ENCODE assay signal across 8 mouse cellular contexts in genomic region chr4:152491250-152491899, GRCm38 (mm10). TPM values are rescaled to one million over a fixed set of nuclear protein-coding genes. Genes with fewer than 3 reads are reported as not detected.
DNase-seq lines count a peak whose midpoint lies in the region; ATAC-seq and TF ChIP-seq lines count a peak whose summit lies in the region.
"Had no signal": no experiment of that assay in that cellular context is flagged by ENCODE, and none has a peak within 500 bp of the region (broad histone marks: within the 10 kb centered on the region; RNA-seq: fewer than 3 reads in every experiment).

No protein-coding gene starts in this region.

- 51% methylated on average over 15 of the region's 15 CpGs for whole genome bisulfite sequencing in forebrain, postnatal 0 days
- WGBS in hindbrain, embryonic 16.5 days: 49% methylated on average over 15 of the region's 15 CpGs
- 49% methylated on average over 15 of the region's 15 CpGs for WGBS in midbrain, embryonic 11.5 days

- H3K9me3 ChIP-seq in forebrain, postnatal 0 days (ENCODE audit: low read length): no peaks in the 10 kb centered on the region
- H3K9me3 ChIP-seq in hindbrain, embryonic 16.5 days (ENCODE audit: control insufficient read depth, low read length): no peaks in the 10 kb centered on the region
- H3K9me3 ChIP-seq in midbrain, embryonic 11.5 days (ENCODE audit: control insufficient read depth, low read length): no peaks in the 10 kb centered on the region
- H3K9me3 ChIP-seq: limb, embryonic 15.5 days had no signal

- H3K36me3 ChIP-seq in forebrain, postnatal 0 days (ENCODE audit: insufficient read depth): peaks cover 12% of the 10 kb centered on the region
- H3K36me3 ChIP-seq in hindbrain, embryonic 16.5 days (ENCODE audit: control insufficient read depth, insufficient read depth, low read length): 0 out of 2 replicates have a peak, but pooled peaks cover 2% of the 10 kb centered on the region
- H3K36me3 ChIP-seq in midbrain, embryonic 11.5 days (ENCODE audit: control insufficient read depth, insufficient read depth, low read length): no peaks in the 10 kb centered on the region

- H3K27ac ChIP-seq in forebrain, postnatal 0 days (ENCODE audit: low read depth, low read length): no peak overlapping the region
- no peak overlapping the region for H3K27ac ChIP-seq in hindbrain, embryonic 16.5 days (ENCODE audit: low read depth, low read length)
- H3K27ac ChIP-seq in midbrain, embryonic 11.5 days (ENCODE audit: low read depth, low read length): no peak overlapping the region
- H3K27ac ChIP-seq: limb, embryonic 15.5 days had no signal

- no peak overlapping the region; the same call in 1 of the 2 replicates for H3K4me2 ChIP-seq in forebrain, postnatal 0 days (ENCODE audit: low read depth)
- 0 out of 2 replicates have a peak overlapping the region, but pooled peaks have one; percentile 28 for H3K4me2 ChIP-seq in hindbrain, embryonic 16.5 days (ENCODE audit: low read length)
- H3K4me2 ChIP-seq in midbrain, embryonic 11.5 days: no peak overlapping the region
- H3K4me2 ChIP-seq: limb, embryonic 15.5 days had no signal

- H3K4me3 ChIP-seq in forebrain, postnatal 0 days (ENCODE audit: low read depth, low read length): no peak overlapping the region
- H3K4me3 ChIP-seq in hindbrain, embryonic 16.5 days (ENCODE audit: low read length): no peak overlapping the region
- H3K4me3 ChIP-seq in midbrain, embryonic 11.5 days (ENCODE audit: low read depth, low read length): no peak overlapping the region
- H3K4me3 ChIP-seq: limb, embryonic 15.5 days had no signal

- H3K4me1 ChIP-seq in forebrain, postnatal 0 days (ENCODE audit: insufficient read depth): no peaks in the 10 kb centered on the region
- peaks cover 8% of the 10 kb centered on the region for H3K4me1 ChIP-seq in hindbrain, embryonic 16.5 days (ENCODE audit: control insufficient read depth, insufficient read depth, low read depth, low read length)
- no peaks in the 10 kb centered on the region for H3K4me1 ChIP-seq in midbrain, embryonic 11.5 days (ENCODE audit: control insufficient read depth, insufficient read depth, low read length)
- H3K4me1 ChIP-seq: limb, embryonic 15.5 days had no signal

- DNase-seq in T-cell, adult 2 months (ENCODE audit: low spot score): peak; percentile 79
- peak; percentile 76 for DNase-seq in forebrain, postnatal 0 days
- DNase-seq in left cerebral cortex, adult 18-20 months (ENCODE audit: low spot score in 2 of 2): peak; percentile 87 to 91
- DNase-seq in midbrain, embryonic 11.5 days (ENCODE audit: low spot score, missing footprints): peak; percentile 95
- peak; percentile 80 for DNase-seq in right cerebral cortex, postnatal 25 days

- H3K9ac ChIP-seq in forebrain, postnatal 0 days: no peak overlapping the region
- H3K9ac ChIP-seq in hindbrain, embryonic 16.5 days (ENCODE audit: low read depth, low read length): peak overlapping the region; percentile 27; the same call in 1 of the 2 replicates
- H3K9ac ChIP-seq in midbrain, embryonic 11.5 days (ENCODE audit: low read length): no peak overlapping the region
- H3K9ac ChIP-seq: limb, embryonic 15.5 days had no signal

- peak; percentile 84 for TF ChIP-seq CTCF in forebrain, postnatal 0 days (IDR thresholded peaks at IDR 0.05; ENCODE audit: low read depth)

- H3K27me3 ChIP-seq in forebrain, postnatal 0 days (ENCODE audit: insufficient read depth, low read length): no peaks in the 10 kb centered on the region
- H3K27me3 ChIP-seq in hindbrain, embryonic 16.5 days (replicated peaks; ENCODE audit: control insufficient read depth, insufficient read depth, low read length): no peaks in the 10 kb centered on the region
- no peaks in the 10 kb centered on the region for H3K27me3 ChIP-seq in midbrain, embryonic 11.5 days (ENCODE audit: control insufficient read depth, insufficient read depth, low read length)
- H3K27me3 ChIP-seq: limb, embryonic 15.5 days had no signal

- 0 out of 2 replicates have a peak, but pooled peaks have one; percentile 56 for ATAC-seq in cerebellum, adult (ENCODE audit: insufficient number of reproducible peaks, low FRiP score, low TSS enrichment)
- peak; percentile 68 for ATAC-seq in forebrain, postnatal 0 days
- 0 out of 2 replicates have a peak, but pooled peaks have one; percentile 47 for ATAC-seq in hindbrain, embryonic 16.5 days
- ATAC-seq in midbrain, embryonic 11.5 days (ENCODE audit: low FRiP score): no peak; the same call in 1 of the 2 replicates

RNA-seq across cellular contexts. Expression of gene Kcnab2, which starts 13.7 kb away (rescaled TPM):
- 31.5 and 38.6 TPM in 2 replicates for total RNA-seq in forebrain, postnatal 0 days (2014; rRNA removed)
- 20.9 and 24.2 TPM in 2 replicates for polyA plus RNA-seq in forebrain, postnatal 0 days (2015; fragmentation: Nextera tagmentation; extraction: Ambion mirVana)
- 33.2 and 33.5 TPM in 2 replicates for polyA plus RNA-seq in hindbrain, embryonic 16.5 days (2015; fragmentation: Nextera tagmentation; extraction: Ambion mirVana)
- total RNA-seq in left cerebral cortex, adult 18-20 months (2021): 100 to 1,000 TPM; 382 to 428 TPM
- polyA plus RNA-seq in midbrain, embryonic 11.5 days (2014; fragmentation: Nextera tagmentation; extraction: Ambion mirVana): 10.5 and 11.0 TPM in 2 replicates

RNA-seq across cellular contexts. Expression of gene Nphp4, which starts 14.9 kb away (rescaled TPM):
- 5.5 and 6.5 TPM in 2 replicates for total RNA-seq in forebrain, postnatal 0 days (2014; rRNA removed)
- 2.6 and 3.5 TPM in 2 replicates for polyA plus RNA-seq in forebrain, postnatal 0 days (2015; fragmentation: Nextera tagmentation; extraction: Ambion mirVana)
- 5.5 and 6.2 TPM in 2 replicates for polyA plus RNA-seq in hindbrain, embryonic 16.5 days (2015; fragmentation: Nextera tagmentation; extraction: Ambion mirVana)
- total RNA-seq in left cerebral cortex, adult 18-20 months (2021): 10 to 100 TPM; 18.4 to 23.9 TPM
- 4.4 and 4.8 TPM in 2 replicates for polyA plus RNA-seq in midbrain, embryonic 11.5 days (2014; fragmentation: Nextera tagmentation; extraction: Ambion mirVana)
